Mouse (Mus musculus): ENCODE measurements around the gene Polr1d. TPM values are rescaled to one million over a fixed set of nuclear protein-coding genes. Genes with fewer than 3 reads are reported as not detected.

Gene Polr1d
- polyA plus RNA-seq, 1 experiment, result 223 TPM

DNA sequence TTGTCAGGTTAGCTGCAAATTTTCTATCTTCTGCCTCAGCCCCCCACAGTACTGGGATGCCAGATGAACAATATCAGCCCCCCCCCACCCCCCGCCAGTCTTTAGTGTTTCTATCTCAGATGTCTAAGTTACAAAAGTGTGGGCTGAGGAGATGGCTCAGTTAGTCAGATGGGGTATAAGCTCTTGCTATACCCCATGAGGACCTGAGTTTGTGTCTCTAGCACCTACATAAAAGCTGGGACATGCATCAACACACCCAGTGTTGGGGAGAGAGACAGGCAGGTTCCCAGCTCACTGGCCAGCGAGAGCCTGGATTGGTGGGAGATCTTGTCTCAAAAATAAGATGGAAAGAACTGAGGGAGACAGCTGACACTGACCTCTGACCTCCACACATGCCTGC is 52.6 kb downstream of the Polr1d start:
- Histone ChIP-seq H3K4me3 (ENCODE audit: insufficient read depth, low read depth, low read length) (no peak overlapping the region), H3K27ac (replicated peaks; ENCODE audit: low read depth, low read length) (no peak overlapping the region), H3K4me1 (ENCODE audit: control insufficient read depth, insufficient read depth, insufficient read length, low read length) (no peaks in the 10 kb centered on the region)

DNA sequence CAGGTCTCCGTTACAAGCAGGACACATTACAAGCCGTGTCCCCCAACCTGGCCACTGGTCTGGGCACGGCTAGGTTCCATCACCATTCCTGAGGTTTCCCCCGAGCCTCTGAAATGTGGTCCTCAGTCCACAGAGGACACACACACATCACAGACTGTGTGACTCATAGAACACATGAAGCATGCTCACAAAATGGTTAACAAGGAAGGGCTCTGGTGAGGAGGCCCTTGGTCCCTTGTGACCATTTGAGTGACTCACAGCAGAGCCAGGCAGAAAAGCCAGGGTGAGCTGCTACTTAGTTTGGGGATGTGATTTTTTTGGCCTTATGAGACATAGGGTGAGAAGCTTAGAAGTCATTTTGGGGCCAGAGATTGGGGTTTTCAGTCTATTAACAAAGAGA is 55.1 kb downstream of the Polr1d start:
- H3K4me1 ChIP-seq (ENCODE audit: control insufficient read depth, insufficient read depth, insufficient read length, low read length), result no peaks in the 10 kb centered on the region
- H3K4me3 ChIP-seq (ENCODE audit: insufficient read depth, low read depth, low read length), result no peak overlapping the region
- no peak overlapping the region for H3K27ac ChIP-seq (replicated peaks; ENCODE audit: low read depth, low read length)

DNA sequence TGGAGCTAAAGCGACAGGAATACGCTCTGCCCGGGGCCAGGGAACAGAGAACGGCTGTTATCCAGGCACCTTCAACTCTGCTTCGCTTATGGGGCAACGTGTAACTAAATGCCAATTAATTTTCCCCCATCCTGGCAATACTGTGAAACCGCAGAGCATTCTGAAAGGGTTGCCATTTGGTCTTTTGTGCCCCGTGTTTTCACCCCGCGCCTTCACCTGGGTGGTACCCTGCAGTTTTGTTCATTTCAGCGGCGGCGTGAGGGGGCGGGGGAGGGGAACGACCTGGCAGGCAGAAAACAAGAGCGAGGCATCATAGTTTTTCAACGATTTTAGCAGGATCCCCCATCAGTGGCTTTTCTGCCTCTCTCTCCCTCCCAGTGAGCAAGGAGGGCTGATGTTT is 56.8 kb downstream of the Polr1d start:
- Histone ChIP-seq H3K4me3 (ENCODE audit: insufficient read depth, low read depth, low read length) (no peak overlapping the region), H3K27ac (replicated peaks; ENCODE audit: low read depth, low read length) (no peak overlapping the region), H3K4me1 (ENCODE audit: control insufficient read depth, insufficient read depth, insufficient read length, low read length) (no peaks in the 10 kb centered on the region)

DNA sequence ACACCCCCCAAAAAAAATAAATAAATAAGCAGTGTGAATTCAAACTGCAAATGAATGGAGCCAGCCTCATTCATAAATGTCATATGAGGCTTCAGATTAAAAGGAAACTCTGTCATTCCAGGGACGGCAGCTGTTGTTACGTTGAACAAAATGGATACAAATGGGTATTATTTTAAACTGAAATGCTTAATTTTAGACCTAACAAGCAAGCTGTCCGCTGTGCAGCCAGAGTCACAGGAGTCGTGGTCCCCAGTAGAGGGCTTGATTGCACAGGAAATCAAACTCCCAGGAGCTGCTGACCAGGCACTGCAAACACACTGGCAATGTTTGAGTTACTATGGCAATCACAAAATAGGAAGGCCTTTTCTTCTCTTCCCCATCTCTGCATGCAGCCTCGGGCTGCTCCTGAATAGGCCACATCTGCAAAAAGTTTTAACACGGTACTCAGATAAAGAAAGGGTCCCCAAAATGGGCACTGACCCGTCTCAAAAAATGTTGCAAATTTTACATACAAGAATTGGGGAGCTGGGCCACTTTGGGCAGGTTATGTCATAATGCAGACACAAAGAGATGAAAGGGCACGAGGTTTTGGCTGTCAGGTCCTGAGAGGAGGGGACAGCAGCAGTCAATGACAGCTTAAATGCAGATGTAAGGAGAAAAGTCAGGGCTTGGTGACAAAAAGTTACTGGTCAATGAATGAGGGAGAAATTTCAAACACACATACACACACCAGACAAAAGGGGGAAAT is 57.7 kb downstream of the Polr1d start:
- H3K4me3 ChIP-seq (ENCODE audit: insufficient read depth, low read depth, low read length), result no peak overlapping the region
- H3K27ac ChIP-seq (replicated peaks; ENCODE audit: low read depth, low read length), result no peak overlapping the region
- H3K4me1 ChIP-seq (ENCODE audit: control insufficient read depth, insufficient read depth, insufficient read length, low read length), result no peaks in the 10 kb centered on the region

DNA sequence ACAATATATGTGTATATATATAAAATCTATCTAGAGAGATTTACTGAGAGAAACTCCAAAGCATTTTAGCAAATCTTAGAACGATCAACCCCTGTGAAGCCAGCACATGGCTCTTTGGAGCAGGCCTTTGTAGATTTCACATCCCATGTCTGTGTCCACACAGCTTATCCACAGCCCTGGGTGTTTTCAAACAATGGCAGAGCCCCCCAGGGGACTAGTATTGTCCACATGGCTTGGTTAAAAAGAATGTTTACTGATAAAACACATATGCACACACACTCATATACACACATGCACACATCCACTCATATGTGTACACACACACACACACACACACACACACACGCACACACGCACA is 58.2 kb downstream of the Polr1d start:
- no peak overlapping the region for H3K27ac ChIP-seq (replicated peaks; ENCODE audit: low read depth, low read length)
- H3K4me3 ChIP-seq (ENCODE audit: insufficient read depth, low read depth, low read length), result no peak overlapping the region
- H3K4me1 ChIP-seq (ENCODE audit: control insufficient read depth, insufficient read depth, insufficient read length, low read length), result no peaks in the 10 kb centered on the region

DNA sequence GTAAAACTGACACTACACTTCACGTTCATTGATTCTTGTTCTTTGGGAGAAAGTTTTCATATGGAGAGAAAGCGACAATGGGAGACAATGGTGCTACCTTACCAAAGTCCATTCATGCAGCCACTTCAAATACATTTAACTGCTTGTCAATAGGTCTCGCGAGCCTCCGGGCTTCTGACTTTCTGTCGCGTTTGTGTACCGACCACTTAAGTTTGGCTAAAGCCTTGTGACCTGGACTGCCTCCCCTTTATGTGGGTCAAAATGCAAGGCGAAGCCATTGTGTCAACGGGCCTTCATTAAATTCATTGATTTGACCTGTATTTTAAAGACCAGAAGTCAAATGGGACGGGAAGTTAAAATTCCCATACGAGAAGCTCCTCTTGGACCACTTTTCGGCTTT is 59.1 kb downstream of the Polr1d start:
- Histone ChIP-seq H3K27ac (replicated peaks; ENCODE audit: low read depth, low read length) (no peak overlapping the region), H3K4me1 (ENCODE audit: control insufficient read depth, insufficient read depth, insufficient read length, low read length) (no peaks in the 10 kb centered on the region), H3K4me3 (ENCODE audit: insufficient read depth, low read depth, low read length) (no peak overlapping the region)

DNA sequence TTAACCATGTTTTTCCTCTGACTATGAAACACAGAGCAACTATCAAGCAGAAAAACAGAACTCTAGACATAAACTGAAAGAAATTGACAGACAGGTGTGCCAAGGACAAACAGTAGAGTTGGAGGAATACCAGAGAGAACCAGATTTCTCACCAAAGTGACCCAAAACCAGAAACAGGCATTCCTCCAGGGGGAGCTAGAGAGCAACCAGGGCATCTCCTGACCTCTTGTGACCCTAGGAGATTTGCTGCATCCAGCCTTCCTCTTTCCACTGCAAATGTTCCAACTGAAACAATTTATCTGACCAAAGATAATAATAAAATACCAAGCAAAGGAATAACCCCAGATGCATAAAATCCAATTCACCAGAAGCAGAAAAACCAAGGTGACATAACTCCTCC is 70.5 kb downstream of the Polr1d start:
- H3K4me1 ChIP-seq (ENCODE audit: control insufficient read depth, insufficient read depth, insufficient read length, low read length), result no peaks in the 10 kb centered on the region
- H3K4me3 ChIP-seq (ENCODE audit: insufficient read depth, low read depth, low read length), result no peak overlapping the region

DNA sequence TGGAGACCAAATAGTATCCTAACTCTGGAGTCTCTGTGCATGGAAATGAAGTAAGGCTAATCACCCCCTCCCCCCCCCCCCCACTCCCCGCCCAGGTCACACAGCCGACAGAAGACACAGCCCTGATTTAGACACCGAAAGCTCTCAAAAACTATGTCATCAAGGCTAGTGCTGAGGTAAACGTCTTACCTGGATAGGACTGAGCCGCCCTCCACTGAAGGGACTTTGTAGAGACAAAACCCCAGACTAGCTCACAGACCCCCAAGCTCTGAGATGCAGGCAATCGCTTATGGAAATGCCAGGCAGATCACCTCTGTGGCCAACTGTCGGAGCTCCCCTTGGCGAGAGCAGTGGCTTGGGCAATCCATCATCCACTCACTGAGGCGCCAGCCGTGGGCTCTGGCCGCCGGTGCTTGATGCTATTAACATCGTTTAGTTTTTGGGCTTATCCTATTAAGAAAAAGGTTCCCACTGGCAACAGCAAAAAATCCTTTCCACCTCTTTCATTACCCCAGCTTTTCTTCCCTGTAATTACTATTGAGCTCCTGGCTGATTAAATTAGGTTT is 78.0 kb downstream of the Polr1d start:
- no peak overlapping the region for H3K27ac ChIP-seq (replicated peaks; ENCODE audit: low read depth, low read length)
- no peaks in the 10 kb centered on the region for H3K4me1 ChIP-seq (ENCODE audit: control insufficient read depth, insufficient read depth, insufficient read length, low read length)
- no peak overlapping the region for H3K4me3 ChIP-seq (ENCODE audit: insufficient read depth, low read depth, low read length)

More for the DNA sequence above, 70.5 kb downstream of the Polr1d start:
- H3K27ac ChIP-seq (replicated peaks; ENCODE audit: low read depth, low read length), result no peak overlapping the region

DNA sequence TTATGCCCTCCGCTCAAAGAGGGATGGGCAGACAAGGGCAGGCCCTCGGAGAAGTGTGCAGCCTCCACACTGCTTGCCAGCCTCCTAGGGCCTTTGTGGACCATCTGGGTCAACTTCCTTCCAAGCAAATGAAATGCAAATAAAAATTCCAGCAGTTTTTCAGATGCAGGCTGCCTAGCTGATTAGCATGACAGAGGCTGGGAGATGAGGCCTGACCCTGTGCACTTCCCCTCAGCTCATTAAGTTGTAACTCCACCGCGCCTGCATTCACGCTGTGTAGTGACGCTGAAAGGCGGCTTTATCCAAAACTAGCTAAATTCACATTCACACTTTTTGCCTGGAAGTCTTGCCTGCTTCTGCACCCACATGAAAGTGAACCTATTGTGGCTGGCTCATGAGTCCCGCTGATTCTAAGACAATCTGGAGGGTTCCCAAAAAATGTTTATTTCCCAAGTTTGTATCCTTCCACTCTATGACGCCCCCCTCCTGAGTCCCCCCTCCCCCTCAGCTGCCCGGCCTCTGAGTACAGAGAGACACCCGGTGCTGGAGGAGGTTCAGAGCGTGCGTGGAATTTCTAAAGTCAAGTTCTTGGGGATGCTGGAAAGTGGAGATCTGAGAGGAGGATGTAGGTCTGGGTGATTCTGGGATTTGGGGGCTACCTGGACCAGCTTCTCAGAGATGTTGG is 78.7 kb downstream of the Polr1d start:
- Histone ChIP-seq H3K27ac (replicated peaks; ENCODE audit: low read depth, low read length) (no peak overlapping the region), H3K4me3 (ENCODE audit: insufficient read depth, low read depth, low read length) (no peak overlapping the region), H3K4me1 (ENCODE audit: control insufficient read depth, insufficient read depth, insufficient read length, low read length) (no peaks in the 10 kb centered on the region)

DNA sequence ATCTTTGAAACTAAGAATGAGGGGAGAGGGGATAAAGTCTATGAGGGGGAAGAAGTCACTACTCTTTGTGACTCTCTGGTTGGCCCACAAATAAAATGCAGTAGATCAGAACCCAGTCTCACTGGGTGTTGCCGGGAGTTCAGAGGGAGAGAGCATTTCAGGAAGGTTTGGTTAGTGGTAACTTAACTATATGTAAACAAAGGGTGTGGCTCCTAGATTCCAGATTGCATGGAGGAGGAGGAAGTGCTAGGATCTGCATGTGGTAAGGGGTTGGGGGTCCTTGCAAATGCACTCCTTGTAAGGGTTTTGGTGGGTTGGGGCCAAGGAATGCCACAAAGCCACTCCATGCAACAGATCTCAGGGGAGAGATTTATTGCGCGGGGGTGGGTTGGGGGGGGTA is 79.5 kb downstream of the Polr1d start:
- H3K4me3 ChIP-seq (ENCODE audit: insufficient read depth, low read depth, low read length), result no peak overlapping the region
- no peak overlapping the region for H3K27ac ChIP-seq (replicated peaks; ENCODE audit: low read depth, low read length)
- no peaks in the 10 kb centered on the region for H3K4me1 ChIP-seq (ENCODE audit: control insufficient read depth, insufficient read depth, insufficient read length, low read length)

DNA sequence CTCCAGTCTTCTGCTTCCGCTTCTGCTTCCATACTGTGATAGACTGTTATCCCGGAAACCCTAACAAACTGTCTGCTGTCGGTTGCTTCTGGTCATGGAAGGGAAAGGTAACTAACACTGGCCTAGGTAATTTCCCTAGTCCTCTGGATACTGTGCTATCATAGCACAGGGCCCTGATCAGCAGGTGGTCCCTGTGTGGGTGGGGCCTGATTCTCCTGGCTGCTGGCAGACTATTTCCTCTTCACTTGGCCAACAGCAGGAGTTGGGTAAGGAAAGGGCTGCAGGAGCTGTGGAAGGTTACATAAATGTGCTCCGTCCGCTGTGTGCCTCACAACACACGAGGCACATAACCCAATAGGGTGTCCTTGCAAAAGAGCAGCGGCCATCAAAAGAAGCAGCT is 80.6 kb downstream of the Polr1d start:
- H3K4me3 ChIP-seq (ENCODE audit: insufficient read depth, low read depth, low read length), result no peak overlapping the region
- H3K27ac ChIP-seq (replicated peaks; ENCODE audit: low read depth, low read length), result no peak overlapping the region

DNA sequence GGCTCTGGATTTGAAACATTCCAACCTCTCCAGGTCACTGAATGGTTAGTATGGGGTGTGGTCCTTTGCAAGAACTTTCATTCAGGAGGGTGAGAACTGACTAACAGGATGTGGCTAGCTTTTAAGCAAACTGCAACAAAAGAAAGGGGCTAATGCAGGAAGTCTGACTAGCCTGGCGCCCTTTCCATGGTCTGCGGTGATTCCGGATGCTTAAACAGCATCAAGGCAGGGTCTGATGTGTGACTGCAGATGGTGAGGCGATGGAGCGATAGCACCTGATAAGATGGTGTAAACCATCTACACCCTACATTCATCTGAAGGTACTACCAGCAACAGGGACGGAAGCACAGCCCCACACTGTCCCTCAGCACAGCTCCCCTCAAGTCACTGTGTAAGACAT is 82.5 kb downstream of the Polr1d start:
- Histone ChIP-seq H3K27ac (replicated peaks; ENCODE audit: low read depth, low read length) (no peak overlapping the region), H3K4me1 (ENCODE audit: control insufficient read depth, insufficient read depth, insufficient read length, low read length) (no peaks in the 10 kb centered on the region), H3K4me3 (ENCODE audit: insufficient read depth, low read depth, low read length) (no peak overlapping the region)

More for the DNA sequence above, 80.6 kb downstream of the Polr1d start:
- H3K4me1 ChIP-seq (ENCODE audit: control insufficient read depth, insufficient read depth, insufficient read length, low read length), result no peaks in the 10 kb centered on the region

DNA sequence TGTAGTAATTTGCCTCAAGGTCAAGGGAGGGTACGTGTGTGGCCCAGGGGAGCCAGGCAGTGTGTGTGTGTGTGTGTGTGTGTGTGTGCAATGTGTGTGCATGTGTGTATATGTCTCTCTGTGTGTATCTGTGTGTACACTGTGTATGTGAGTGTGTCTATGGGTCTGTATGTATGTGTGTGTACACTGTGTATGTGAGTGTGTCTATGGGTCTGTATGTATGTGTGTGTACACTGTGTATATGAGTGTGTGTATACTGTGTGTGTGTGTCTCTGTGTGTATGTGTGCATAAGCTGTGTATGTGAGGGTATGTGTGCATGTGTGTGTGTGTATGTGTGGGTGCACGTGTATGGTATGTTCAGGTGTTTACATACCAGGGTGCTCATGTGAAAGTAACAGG is 82.9 kb downstream of the Polr1d start:
- no peak overlapping the region for H3K4me3 ChIP-seq (ENCODE audit: insufficient read depth, low read depth, low read length)
- H3K27ac ChIP-seq (replicated peaks; ENCODE audit: low read depth, low read length), result no peak overlapping the region
- no peaks in the 10 kb centered on the region for H3K4me1 ChIP-seq (ENCODE audit: control insufficient read depth, insufficient read depth, insufficient read length, low read length)

All from brown adipose tissue, adult 24 weeks (tissue).